Mouse (Mus musculus) MEL (cell line): ENCODE data around the gene Prr12.

Experiments used
- CTCF ChIP-seq, 3 experiments: IDR thresholded peaks in 2 of 3; conservative IDR thresholded peaks in 1 of 3; 2 replicates each; pipeline ENCODE4 v1.5.1; 2011 to 2012; ENCODE audit warnings: low read length in 3 of 3, low read depth in 2 of 3, mild to moderate bottlenecking in 2 of 3, improper control_type of control experiment in 1 of 3, inconsistent platforms in 1 of 3, mixed read lengths in 1 of 3, moderate library complexity in 1 of 3; ENCODE audit not compliant: control insufficient read depth in 1 of 3, insufficient read depth in 1 of 3, poor library complexity in 1 of 3, severe bottlenecking in 1 of 3
- EP300 ChIP-seq, 2 experiments: IDR thresholded peaks; 2 replicates each; pipeline ENCODE4 v1.6.1; 2011; ENCODE audit warnings: improper control_type of control experiment in 2 of 2, low read length in 2 of 2, low read depth in 1 of 2, mild to moderate bottlenecking in 1 of 2
- GATA1 ChIP-seq: IDR thresholded peaks from 2 replicates; pipeline ENCODE4 v1.6.1; 2011; ENCODE audit warnings: low read depth, low read length, improper control_type of control experiment
- HCFC1 ChIP-seq: IDR thresholded peaks from 2 replicates; pipeline ENCODE4 v1.6.1; 2012; ENCODE audit warnings: low read depth, mild to moderate bottlenecking, inconsistent platforms, low read length, improper control_type of control experiment, moderate library complexity
- MAX ChIP-seq: IDR thresholded peaks from 2 replicates; pipeline ENCODE4 v1.6.1; 2011; ENCODE audit warnings: low read length, improper control_type of control experiment
- MAZ ChIP-seq: IDR thresholded peaks from 2 replicates; pipeline ENCODE4 v1.6.1; 2012; ENCODE audit warnings: low read depth, mild to moderate bottlenecking, inconsistent platforms, low read length, improper control_type of control experiment
- NELFE ChIP-seq: IDR thresholded peaks from 2 replicates; pipeline ENCODE4 v1.6.1; 2011; ENCODE audit warnings: low read depth, low read length, improper control_type of control experiment
- POLR2A ChIP-seq, 2 experiments: IDR thresholded peaks; 2 replicates each; pipeline ENCODE4 v1.6.1; 2011 to 2012; ENCODE audit warnings: low read length in 2 of 2, mild to moderate bottlenecking in 2 of 2, control low read depth in 1 of 2, improper control_type of control experiment in 1 of 2, low read depth in 1 of 2, moderate library complexity in 1 of 2; ENCODE audit not compliant: control insufficient read depth in 1 of 2, insufficient read depth in 1 of 2, poor library complexity in 1 of 2
- SMC3 ChIP-seq: IDR thresholded peaks from 2 replicates; pipeline ENCODE4 v1.6.1; 2011; ENCODE audit warnings: low read depth, low read length, improper control_type of control experiment
- UBTF ChIP-seq: IDR thresholded peaks from 2 replicates; pipeline ENCODE4 v1.6.1; 2012; ENCODE audit warnings: low read depth, mild to moderate bottlenecking, inconsistent platforms, low read length, improper control_type of control experiment, moderate library complexity, borderline replicate concordance; ENCODE audit not compliant: insufficient read depth
- USF1 ChIP-seq: IDR thresholded peaks from 2 replicates; pipeline ENCODE4 v1.6.1; 2014; ENCODE audit warnings: low read depth, mild to moderate bottlenecking, inconsistent platforms, low read length, improper control_type of control experiment, moderate library complexity
- USF2 ChIP-seq, 2 experiments: IDR thresholded peaks; 2 replicates each; pipeline ENCODE4 v1.6.1; 2011 to 2012; ENCODE audit warnings: improper control_type of control experiment in 2 of 2, low read length in 2 of 2, borderline replicate concordance in 1 of 2, inconsistent platforms in 1 of 2, low read depth in 1 of 2, mild to moderate bottlenecking in 1 of 2; ENCODE audit not compliant: insufficient read depth in 1 of 2

DNA sequence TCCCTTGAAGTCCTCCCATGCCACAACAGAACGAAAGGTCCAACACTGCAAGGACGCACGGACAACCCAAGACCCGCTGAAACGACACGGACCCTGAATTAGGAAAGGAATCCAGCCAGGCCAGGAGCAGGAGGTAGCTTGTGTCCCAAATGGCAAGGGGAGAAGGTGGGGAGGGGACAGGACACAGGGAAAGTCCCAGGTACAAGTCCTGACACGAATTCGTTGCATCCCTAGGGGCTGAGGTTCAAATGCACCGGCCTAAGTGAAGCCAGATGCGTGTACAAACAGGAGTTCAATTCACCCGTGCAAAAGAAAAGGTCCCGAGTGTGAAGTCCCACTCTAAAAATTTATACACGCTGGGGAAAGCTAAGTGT lies 1.1 kb downstream of the Prr12 start:
- TF ChIP-seq HCFC1 (no peak), CTCF (IDR thresholded peaks at IDR 0.05 in 2 of 3, conservative IDR thresholded peaks at IDR 0.05 in 1 of 3; ENCODE audit: control insufficient read depth in 1 of 3, insufficient read depth in 1 of 3, low read depth in 2 of 3, low read length in 3 of 3, poor library complexity in 1 of 3, severe bottlenecking in 1 of 3) (no peak), EP300 (IDR thresholded peaks at IDR 0.05; ENCODE audit: low read depth in 1 of 2, low read length in 2 of 2) (no peak), POLR2A (IDR thresholded peaks at IDR 0.05; ENCODE audit: control insufficient read depth in 1 of 2, insufficient read depth in 1 of 2, low read depth in 1 of 2, low read length in 2 of 2, poor library complexity in 1 of 2) (no peak), GATA1 (no peak), USF2 (IDR thresholded peaks at IDR 0.05; ENCODE audit: borderline replicate concordance in 1 of 2, insufficient read depth in 1 of 2, low read depth in 1 of 2, low read length in 2 of 2) (no peak), MAZ (no peak), SMC3 (no peak), USF1 (no peak), MAX (no peak), UBTF (no peak), NELFE (no peak)
